Mouse (Mus musculus): ENCODE measurements around the gene Gm10697.
"Not testable (repeated sequence)": the region's sequence is repeated elsewhere in the genome, so short reads cannot be mapped to it uniquely, and the experiment has no call there.

Gene Gm10697

GRCm38 (mm10) chr3:94072544-94072943 is at the start of gene Gm10697:
TSS of gene Gm10697 (minus strand) at chr3:94072644.
- DNase-seq = not testable (repeated sequence)

GRCm38 (mm10) chr3:94115071-94115470 is 42.6 kb upstream of the Gm10697 start:
- DNase-seq = not testable (repeated sequence)

GRCm38 (mm10) chr3:94054785-94055184 is 17.7 kb downstream of the Gm10697 start, which contains the start of gene Gm9125:
TSS of gene Gm9125 (minus strand) at chr3:94054885.
- not testable (repeated sequence) for DNase-seq

- not testable (repeated sequence) for DNase-seq
Measured at GRCm38 (mm10) chr3:94049566-94050121, 22.8 kb downstream of the Gm10697 start.

GRCm38 (mm10) chr3:94038241-94038640 is 34.2 kb downstream of the Gm10697 start:
- not testable (repeated sequence) for DNase-seq

- not testable (repeated sequence) for DNase-seq
Measured at GRCm38 (mm10) chr3:94034400-94034799, 38.0 kb downstream of the Gm10697 start.

Data from lung, postnatal 36 days (tissue).